Mouse (Mus musculus) midbrain, embryonic 11.5 days (tissue): Measurements from ENCODE around the gene Inka2. TPM values are rescaled to one million over a fixed set of nuclear protein-coding genes. Genes with fewer than 3 reads are reported as not detected.
A peak's percentile ranks its signal among the peaks of the same experiment; 100 is the strongest.
"Not testable (repeated sequence)": the region's sequence is repeated elsewhere in the genome, so short reads cannot be mapped to it uniquely, and the experiment has no call there.

Experiments
- ATAC-seq: fragments of 200-750 bp; cut with Nextera tagmentation; 2 replicates; pipeline ENCODE4 v1.8.0; 2017; ENCODE audit warnings: moderate TSS enrichment, moderate library complexity; ENCODE audit not compliant: low FRiP score
- DNase-seq: peaks from one replicate; pipeline ENCODE4 v3.0.0; 2015; ENCODE audit warnings: low spot score; ENCODE audit errors: missing footprints
- H3K27ac ChIP-seq: fragments of 300-500 bp; sonication (generic); 2 replicates; pipeline ENCODE4 v1.5.1; 2014; ENCODE audit warnings: low read depth, low read length
- H3K27me3 ChIP-seq: fragments of 300-500 bp; sonication (generic); 2 replicates; pipeline ENCODE4 v1.6.1; 2014; ENCODE audit warnings: mild to moderate bottlenecking, low read length, moderate library complexity, mixed read lengths; ENCODE audit not compliant: control insufficient read depth, insufficient read depth
- H3K36me3 ChIP-seq: fragments of 300-500 bp; sonication (generic); 2 replicates; pipeline ENCODE4 v1.6.1; 2014; ENCODE audit warnings: mild to moderate bottlenecking, low read length, moderate library complexity, mixed read lengths; ENCODE audit not compliant: control insufficient read depth, insufficient read depth
- H3K4me1 ChIP-seq: fragments of 300-500 bp; sonication (generic); 2 replicates; pipeline ENCODE4 v1.6.1; 2014; ENCODE audit warnings: low read length; ENCODE audit not compliant: control insufficient read depth, insufficient read depth
- H3K4me2 ChIP-seq: fragments of 300-500 bp; sonication (generic); 2 replicates; pipeline ENCODE4 v1.6.1; 2014; ENCODE audit warnings: mild to moderate bottlenecking, moderate library complexity
- H3K4me3 ChIP-seq: fragments of 300-500 bp; sonication (generic); 2 replicates; pipeline ENCODE4 v1.5.1; 2014; ENCODE audit warnings: low read depth, low read length
- H3K9ac ChIP-seq: fragments of 300-500 bp; sonication (generic); 2 replicates; pipeline ENCODE4 v1.6.1; 2014; ENCODE audit warnings: low read length
- H3K9me3 ChIP-seq: fragments of 300-500 bp; sonication (generic); 2 replicates; pipeline ENCODE4 v1.6.1; 2016; ENCODE audit warnings: low read length; ENCODE audit not compliant: control insufficient read depth
- WGBS: fragments of 180-500 bp; shearing (Covaris S2); extraction: QIAGEN DNeasy Blood & Tissue Kit; methylation state at CpG from one replicate; pipeline ENCODE4 v1.1.7; 2014; 5-methylcytosine and 5-hydroxymethylcytosine counted together
- polyA plus RNA-seq: library from polyadenylated mRNA; unstranded; fragments of >200 nt; fragmentation: Nextera tagmentation; extraction: Ambion mirVana; gene quantifications from 2 replicates; pipeline ENCODE4 v1.2.1, GENCODE M21; 2014

The Inka2 gene
- polyA plus RNA-seq, 1 experiment from 2014 or later: 0.56 TPM

- WGBS: 21% methylated on average over 20 of the region's 20 CpGs
- Histone ChIP-seq H3K4me2 (peak overlapping the region; percentile 19), H3K9me3 (no peaks in the 10 kb centered on the region), H3K27me3 (no peaks in the 10 kb centered on the region), H3K9ac (peak overlapping the region; percentile 39), H3K27ac (peak overlapping the region; percentile 79), H3K36me3 (no peaks in the 10 kb centered on the region), H3K4me3 (no peak overlapping the region; the same call in 1 of the 2 replicates), H3K4me1 (peaks cover 21% of the 10 kb centered on the region)
- ATAC-seq (peak; percentile 91), DNase-seq (peak; percentile 91)
Observed at GRCm38 (mm10) chr3:105695476-105696386, 8.7 kb upstream of the Inka2 start.

- Histone ChIP-seq H3K27ac (0 out of 2 replicates have a peak overlapping the region, but pooled peaks have one; percentile 30), H3K4me3 (no peak overlapping the region; the same call in 1 of the 2 replicates), H3K4me2 (peak overlapping the region; percentile 19), H3K36me3 (no peaks in the 10 kb centered on the region), H3K27me3 (no peaks in the 10 kb centered on the region), H3K4me1 (peaks cover 21% of the 10 kb centered on the region), H3K9ac (peak overlapping the region; percentile 39; the same call in 1 of the 2 replicates), H3K9me3 (no peaks in the 10 kb centered on the region)
- 61% methylated on average over 17 of the region's 17 CpGs for WGBS
- DNase-seq: peak; percentile 92
- no peak for ATAC-seq
Observed at GRCm38 (mm10) chr3:105696387-105697147, 7.8 kb upstream of the Inka2 start.

GRCm38 (mm10) chr3:105697148-105697441 is 7.3 kb upstream of the Inka2 start:
- H3K9ac ChIP-seq: no peak overlapping the region
- H3K4me1 ChIP-seq: peaks cover 21% of the 10 kb centered on the region
- no peak overlapping the region for H3K27ac ChIP-seq
- H3K4me2 ChIP-seq: no peak overlapping the region
- ATAC-seq (no peak), DNase-seq (no peak)
- no peak overlapping the region for H3K4me3 ChIP-seq
- H3K36me3 ChIP-seq: no peaks in the 10 kb centered on the region
- H3K9me3 ChIP-seq: no peaks in the 10 kb centered on the region
- H3K27me3 ChIP-seq: no peaks in the 10 kb centered on the region
- WGBS: 73% methylated on average over 5 of the region's 5 CpGs

GRCm38 (mm10) chr3:105698311-105698710 is 6.1 kb upstream of the Inka2 start:
- ATAC-seq: no peak
- no peak for DNase-seq
- H3K4me2 ChIP-seq: no peak overlapping the region
- no peak overlapping the region for H3K27ac ChIP-seq
- no peaks in the 10 kb centered on the region for H3K9me3 ChIP-seq
- H3K27me3 ChIP-seq: peaks cover 4% of the 10 kb centered on the region; the same call in 1 of the 2 replicates
- no peak overlapping the region for H3K4me3 ChIP-seq
- peaks cover 21% of the 10 kb centered on the region for H3K4me1 ChIP-seq
- no peak overlapping the region for H3K9ac ChIP-seq
- H3K36me3 ChIP-seq: no peaks in the 10 kb centered on the region
- 96% methylated on average over 1 of the region's 1 CpGs for WGBS

DNA sequence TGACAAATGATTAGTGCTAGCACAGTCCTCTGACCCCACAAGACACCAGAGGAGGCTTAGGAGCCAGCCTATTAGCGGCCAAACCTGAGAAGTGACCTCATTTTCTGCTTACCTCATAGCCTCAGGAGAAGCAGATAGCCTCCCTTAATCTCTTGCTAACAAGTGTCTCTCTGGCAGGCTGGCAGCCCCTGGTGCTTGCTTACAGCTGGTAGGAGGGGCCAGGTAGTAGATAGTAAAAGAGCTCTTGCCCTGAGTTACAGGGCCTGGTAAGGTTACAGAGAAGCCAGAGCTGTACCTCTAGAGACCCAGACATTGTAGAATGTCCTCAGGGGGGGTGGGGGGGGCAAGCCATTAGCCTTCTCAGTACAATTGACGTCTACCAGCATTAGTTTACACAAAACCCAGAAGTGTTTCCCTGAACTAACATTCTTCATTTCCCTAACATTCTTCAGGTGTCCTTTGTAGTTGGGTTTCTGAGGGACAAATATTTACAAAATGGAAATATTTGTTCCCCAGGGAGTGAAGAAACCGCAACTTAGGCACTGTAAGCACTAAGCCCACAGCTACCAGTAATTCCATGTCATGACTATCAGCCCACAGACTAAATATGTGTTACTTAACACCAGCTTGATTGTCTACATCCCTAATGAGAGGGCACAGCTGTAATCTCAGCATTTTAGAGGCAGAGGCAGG is 5.0 kb upstream of the Inka2 start:
- H3K27ac ChIP-seq: no peak overlapping the region
- H3K4me3 ChIP-seq: no peak overlapping the region
- DNase-seq (no peak), ATAC-seq (no peak)
- H3K9ac ChIP-seq: no peak overlapping the region
- peaks cover 20% of the 10 kb centered on the region for H3K4me1 ChIP-seq
- no peaks in the 10 kb centered on the region for H3K9me3 ChIP-seq
- H3K4me2 ChIP-seq: no peak overlapping the region
- WGBS: 53% methylated on average over 3 of the region's 3 CpGs
- H3K36me3 ChIP-seq: no peaks in the 10 kb centered on the region
- H3K27me3 ChIP-seq: peaks cover 7% of the 10 kb centered on the region; the same call in 1 of the 2 replicates

DNA sequence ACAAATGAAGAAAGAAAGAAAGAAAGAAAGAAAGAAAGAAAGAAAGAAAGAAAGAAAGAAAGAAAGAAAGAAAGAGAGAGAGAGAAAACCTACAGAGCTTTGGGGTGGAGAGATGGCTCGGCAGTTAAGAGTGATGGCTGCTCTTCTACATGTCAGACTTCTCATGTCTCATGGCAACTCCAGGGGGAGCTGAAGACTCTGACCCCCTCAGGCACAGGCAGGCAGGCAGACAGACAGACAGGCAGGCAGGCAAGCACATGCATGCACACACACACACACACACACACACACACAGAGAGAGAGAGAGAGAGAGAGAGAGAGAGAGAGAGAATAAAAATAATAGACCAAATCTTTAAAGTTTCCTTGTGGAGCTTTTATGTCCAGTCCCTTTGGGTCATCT is 3.6 kb upstream of the Inka2 start:
- not testable (repeated sequence) for H3K4me3 ChIP-seq, H3K9me3 ChIP-seq, H3K9ac ChIP-seq, H3K4me2 ChIP-seq, H3K27me3 ChIP-seq, ATAC-seq, H3K36me3 ChIP-seq, H3K27ac ChIP-seq, DNase-seq
- H3K4me1 ChIP-seq: peaks cover 12% of the 10 kb centered on the region
- WGBS: 42% methylated on average over 1 of the region's 1 CpGs

- H3K4me3 ChIP-seq: no peak overlapping the region
- H3K9me3 ChIP-seq: no peaks in the 10 kb centered on the region
- peaks cover 13% of the 10 kb centered on the region; the same call in 1 of the 2 replicates for H3K27me3 ChIP-seq
- WGBS: 78% methylated on average over 5 of the region's 5 CpGs
- H3K4me2 ChIP-seq: no peak overlapping the region
- H3K36me3 ChIP-seq: no peaks in the 10 kb centered on the region
- H3K9ac ChIP-seq: no peak overlapping the region
- H3K4me1 ChIP-seq: peaks cover 8% of the 10 kb centered on the region
- no peak overlapping the region for H3K27ac ChIP-seq
- no peak for DNase-seq
- ATAC-seq: no peak
Observed at GRCm38 (mm10) chr3:105701399-105701798, 3.0 kb upstream of the Inka2 start.

DNA sequence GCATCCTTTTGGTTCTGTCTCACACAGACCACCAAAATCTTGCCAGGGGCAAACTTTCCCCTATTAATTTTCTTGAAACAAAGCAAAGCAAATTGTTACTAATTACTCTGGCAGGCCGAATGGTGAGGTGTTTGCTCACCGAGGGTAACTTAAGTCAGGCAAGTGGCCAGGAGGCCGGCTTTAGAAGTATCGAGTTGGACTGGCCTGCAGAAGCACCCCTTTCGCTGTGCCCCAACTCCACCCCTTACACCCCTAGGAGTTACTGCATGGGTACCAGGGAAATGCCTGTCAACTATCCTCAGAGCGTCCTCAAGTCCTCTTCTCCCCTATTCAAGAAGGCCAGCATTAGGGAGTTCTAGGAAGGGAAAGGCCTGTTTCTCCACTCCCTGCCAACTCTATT is 828 bp upstream of the Inka2 start:
- H3K9me3 ChIP-seq: no peaks in the 10 kb centered on the region

More for the DNA sequence above, 828 bp upstream of the Inka2 start:
- no peak for DNase-seq
- Histone ChIP-seq H3K27ac (no peak overlapping the region), H3K36me3 (no peaks in the 10 kb centered on the region), H3K27me3 (peaks cover 19% of the 10 kb centered on the region; the same call in 1 of the 2 replicates), H3K4me3 (no peak overlapping the region), H3K9ac (no peak overlapping the region), H3K4me1 (peaks cover 4% of the 10 kb centered on the region; the same call in 1 of the 2 replicates), H3K4me2 (no peak overlapping the region)
- ATAC-seq: no peak
- WGBS: 48% methylated on average over 6 of the region's 6 CpGs
